Mouse (Mus musculus): ENCODE measurements around the gene Gm5916. TPM values are rescaled to one million over a fixed set of nuclear protein-coding genes. Genes with fewer than 3 reads are reported as not detected.

Gm5916 gene
- not detected in 2 replicates for polyA plus RNA-seq (2014; fragmentation: Nextera tagmentation; extraction: Ambion mirVana)

GRCm38 (mm10) chr9:36128679-36129078 is at the start of gene Gm5916:
TSS of gene Gm5916 (minus strand) at chr9:36128779.
- Histone ChIP-seq H3K27ac (replicated peaks; ENCODE audit: low read depth, low read length) (no peak within 1 kb of the TSS), H3K4me1 (ENCODE audit: control insufficient read depth, insufficient read depth, low read length) (no peaks in the 10 kb centered on the region), H3K4me2 (ENCODE audit: low read depth, severe bottlenecking) (no peak within 1 kb of the TSS), H3K9ac (ENCODE audit: low read length) (no peak within 1 kb of the TSS), H3K4me3 (ENCODE audit: low read depth, low read length) (no peak within 1 kb of the TSS), H3K27me3 (ENCODE audit: control insufficient read depth, insufficient read depth, low read length) (no peaks in the 10 kb centered on the region), H3K9me3 (ENCODE audit: control insufficient read depth, low read length) (no peaks in the 10 kb centered on the region), H3K36me3 (ENCODE audit: control insufficient read depth, insufficient read depth, low read length) (no peaks in the 10 kb centered on the region)
- WGBS, result 85% methylated on average over 1 of the region's 1 CpGs
- DNase-seq (ENCODE audit: low spot score), result no peak
- ATAC-seq (ENCODE audit: insufficient number of reproducible peaks, low FRiP score, low TSS enrichment, low read depth), result no peak

Other genes starting within 250 kb of the Gm5916 start
- not detected in 2 replicates for gene 9230113P08Rik, start 220.4 kb downstream of the Gm5916 start, polyA plus RNA-seq (2014; fragmentation: Nextera tagmentation; extraction: Ambion mirVana)

All from limb, embryonic 11.5 days (tissue).